Mouse (Mus musculus) midbrain, embryonic 10.5 days (tissue): ENCODE results near the gene Slc12a8. TPM values are rescaled to one million over a fixed set of nuclear protein-coding genes. Genes with fewer than 3 reads are reported as not detected.
"Not testable (repeated sequence)": the region's sequence is repeated elsewhere in the genome, so short reads cannot be mapped to it uniquely, and the experiment has no call there.

Experiments used
- DNase-seq: peaks from one replicate; pipeline ENCODE4 v3.0.0-alpha.2; 2017; ENCODE audit warnings: low spot score
- H3K27ac ChIP-seq: fragments of 300-500 bp; sonication (generic); replicated peaks from 2 replicates; pipeline ENCODE4 v1.5.1; 2016; ENCODE audit warnings: mild to moderate bottlenecking
- H3K27me3 ChIP-seq: fragments of 300-500 bp; sonication (generic); 2 replicates; pipeline ENCODE4 v1.6.1; 2016; ENCODE audit warnings: low read depth, mild to moderate bottlenecking; ENCODE audit not compliant: poor library complexity, severe bottlenecking
- H3K36me3 ChIP-seq: fragments of 300-500 bp; sonication (generic); 2 replicates; pipeline ENCODE4 v1.6.1; 2016; ENCODE audit warnings: mild to moderate bottlenecking, moderate library complexity
- H3K4me1 ChIP-seq: fragments of 300-500 bp; sonication (generic); 2 replicates; pipeline ENCODE4 v1.6.1; 2016
- H3K4me3 ChIP-seq: fragments of 300-500 bp; sonication (generic); 2 replicates; pipeline ENCODE4 v1.5.1; 2016; ENCODE audit warnings: mild to moderate bottlenecking, moderate library complexity
- H3K9me3 ChIP-seq: fragments of 300-500 bp; sonication (generic); replicated peaks from 2 replicates; pipeline ENCODE4 v1.6.1; 2016; ENCODE audit warnings: mild to moderate bottlenecking
- WGBS: fragments of 180-500 bp; shearing (Covaris S2); methylation state at CpG from one replicate; pipeline ENCODE4 v1.1.7; 2016; 5-methylcytosine and 5-hydroxymethylcytosine counted together
- polyA plus RNA-seq: library from polyadenylated mRNA; unstranded; fragments of >200 nt; fragmentation: Nextera tagmentation; extraction: Ambion mirVana; gene quantifications from 2 replicates; pipeline ENCODE4 v1.2.1, GENCODE M21; 2016

Slc12a8 gene
- 1.5 and 1.9 TPM in 2 replicates for polyA plus RNA-seq

- H3K9me3 ChIP-seq: no peaks in the 10 kb centered on the region
- DNase-seq: peak; percentile 48
- H3K4me3 ChIP-seq: peak within 1 kb of the TSS; percentile 54
- H3K27ac ChIP-seq: peak within 1 kb of the TSS; percentile 86
- peaks cover 13% of the 10 kb centered on the region for H3K27me3 ChIP-seq
- no peaks in the 10 kb centered on the region for H3K36me3 ChIP-seq
- 5% methylated on average over 27 of the region's 27 CpGs for WGBS
- peaks cover 19% of the 10 kb centered on the region for H3K4me1 ChIP-seq
These were observed at the start of gene Slc12a8 for GRCm38 (mm10) chr16:33516807-33517565. Gene Slc12a8 (plus strand): TSS chr16:33517328.

GRCm38 (mm10) chr16:33467451-33467850 is 49.7 kb upstream of the Slc12a8 start:
- no peaks in the 10 kb centered on the region for H3K27me3 ChIP-seq
- peaks cover 54% of the 10 kb centered on the region for H3K36me3 ChIP-seq
- WGBS: 68% methylated on average over 6 of the region's 6 CpGs
- no peak overlapping the region for H3K27ac ChIP-seq
- H3K4me1 ChIP-seq: peaks cover 3% of the 10 kb centered on the region; the same call in 1 of the 2 replicates
- no peak overlapping the region for H3K4me3 ChIP-seq
- no peak for DNase-seq
- H3K9me3 ChIP-seq: no peaks in the 10 kb centered on the region

GRCm38 (mm10) chr16:33469973-33470372 is 47.2 kb upstream of the Slc12a8 start:
- Histone ChIP-seq H3K27ac (no peak overlapping the region), H3K4me3 (no peak overlapping the region), H3K36me3 (peaks cover 72% of the 10 kb centered on the region), H3K4me1 (peaks cover 3% of the 10 kb centered on the region; the same call in 1 of the 2 replicates), H3K27me3 (no peaks in the 10 kb centered on the region), H3K9me3 (no peaks in the 10 kb centered on the region)
- DNase-seq: no peak

- Histone ChIP-seq H3K4me3 (no peak overlapping the region), H3K27ac (no peak overlapping the region), H3K9me3 (no peaks in the 10 kb centered on the region), H3K36me3 (peaks cover 86% of the 10 kb centered on the region), H3K4me1 (no peaks in the 10 kb centered on the region), H3K27me3 (no peaks in the 10 kb centered on the region)
- 97% methylated on average over 6 of the region's 6 CpGs for WGBS
- no peak for DNase-seq
These were observed 42.7 kb upstream of the Slc12a8 start for GRCm38 (mm10) chr16:33474381-33474780.

- Histone ChIP-seq H3K9me3 (no peaks in the 10 kb centered on the region; the same call in 1 of the 2 replicates), H3K27me3 (no peaks in the 10 kb centered on the region), H3K36me3 (peaks cover 85% of the 10 kb centered on the region), H3K4me3 (no peak overlapping the region), H3K4me1 (no peaks in the 10 kb centered on the region), H3K27ac (no peak overlapping the region)
- DNase-seq: no peak
These were observed 37.2 kb upstream of the Slc12a8 start for GRCm38 (mm10) chr16:33479926-33480325.

GRCm38 (mm10) chr16:33481148-33481547 is 36.0 kb upstream of the Slc12a8 start:
- 91% methylated on average over 2 of the region's 2 CpGs for WGBS
- H3K9me3 ChIP-seq: no peaks in the 10 kb centered on the region; the same call in 1 of the 2 replicates
- no peak overlapping the region for H3K27ac ChIP-seq
- peaks cover 85% of the 10 kb centered on the region for H3K36me3 ChIP-seq
- DNase-seq: peak; percentile 28
- H3K27me3 ChIP-seq: no peaks in the 10 kb centered on the region
- no peak overlapping the region for H3K4me3 ChIP-seq
- no peaks in the 10 kb centered on the region for H3K4me1 ChIP-seq

GRCm38 (mm10) chr16:33482309-33482708 is 34.8 kb upstream of the Slc12a8 start:
- no peak for DNase-seq
- 93% methylated on average over 3 of the region's 3 CpGs for WGBS

GRCm38 (mm10) chr16:33487709-33488108 is 29.4 kb upstream of the Slc12a8 start:
- H3K9me3 ChIP-seq: no peaks in the 10 kb centered on the region
- H3K4me1 ChIP-seq: no peaks in the 10 kb centered on the region
- H3K27me3 ChIP-seq: no peaks in the 10 kb centered on the region
- H3K4me3 ChIP-seq: no peak overlapping the region
- 93% methylated on average over 4 of the region's 4 CpGs for WGBS
- no peak for DNase-seq
- peaks cover 69% of the 10 kb centered on the region for H3K36me3 ChIP-seq
- no peak overlapping the region for H3K27ac ChIP-seq

More at GRCm38 (mm10) chr16:33482309-33482708, 34.8 kb upstream of the Slc12a8 start:
- H3K9me3 ChIP-seq: no peaks in the 10 kb centered on the region; the same call in 1 of the 2 replicates
- H3K27me3 ChIP-seq: no peaks in the 10 kb centered on the region
- no peak overlapping the region for H3K27ac ChIP-seq
- H3K4me3 ChIP-seq: no peak overlapping the region
- peaks cover 73% of the 10 kb centered on the region for H3K36me3 ChIP-seq
- no peaks in the 10 kb centered on the region for H3K4me1 ChIP-seq

GRCm38 (mm10) chr16:33494374-33494773 is 22.8 kb upstream of the Slc12a8 start:
- DNase-seq: no peak
- Histone ChIP-seq H3K27ac (no peak overlapping the region), H3K4me1 (no peaks in the 10 kb centered on the region), H3K27me3 (no peaks in the 10 kb centered on the region), H3K4me3 (no peak overlapping the region), H3K9me3 (no peaks in the 10 kb centered on the region), H3K36me3 (peaks cover 73% of the 10 kb centered on the region)
- 94% methylated on average over 4 of the region's 4 CpGs for WGBS

GRCm38 (mm10) chr16:33508082-33508481 is 9.0 kb upstream of the Slc12a8 start:
- 90% methylated on average over 4 of the region's 4 CpGs for WGBS
- Histone ChIP-seq H3K36me3 (peaks cover 14% of the 10 kb centered on the region), H3K27me3 (no peaks in the 10 kb centered on the region), H3K4me3 (no peak overlapping the region), H3K27ac (no peak overlapping the region), H3K4me1 (no peaks in the 10 kb centered on the region), H3K9me3 (no peaks in the 10 kb centered on the region)
- DNase-seq: no peak

- H3K9me3 ChIP-seq, H3K27ac ChIP-seq, H3K4me3 ChIP-seq, DNase-seq, H3K4me1 ChIP-seq, H3K27me3 ChIP-seq, H3K36me3 ChIP-seq: not testable (repeated sequence)
- WGBS: 95% methylated on average over 2 of the region's 2 CpGs
These were observed 7.9 kb upstream of the Slc12a8 start for GRCm38 (mm10) chr16:33509231-33509630.

GRCm38 (mm10) chr16:33510856-33511255 is 6.3 kb upstream of the Slc12a8 start:
- not testable (repeated sequence) for H3K27ac ChIP-seq, H3K36me3 ChIP-seq, H3K27me3 ChIP-seq, H3K4me1 ChIP-seq, DNase-seq, H3K9me3 ChIP-seq, H3K4me3 ChIP-seq
- 86% methylated on average over 4 of the region's 4 CpGs for WGBS

- Histone ChIP-seq H3K4me1 (peaks cover 14% of the 10 kb centered on the region), H3K27ac (no peak overlapping the region), H3K27me3 (peaks cover 7% of the 10 kb centered on the region), H3K9me3 (no peaks in the 10 kb centered on the region), H3K36me3 (no peaks in the 10 kb centered on the region), H3K4me3 (no peak overlapping the region)
- WGBS: 93% methylated on average over 6 of the region's 6 CpGs
- no peak for DNase-seq
These were observed 4.6 kb upstream of the Slc12a8 start for GRCm38 (mm10) chr16:33512555-33512954.
